Mouse (Mus musculus) CH12.LX (cell line): ENCODE results near the gene Cdk14. TPM values are rescaled to one million over a fixed set of nuclear protein-coding genes. Genes with fewer than 3 reads are reported as not detected.

ENCODE experiments used
- DNase-seq: peaks from one replicate; pipeline ENCODE4 v3.0.0-alpha.2; 2013; ENCODE audit errors: extremely low read depth
- H3K27ac ChIP-seq: 2 replicates; pipeline ENCODE4 v1.5.1; 2012; ENCODE audit warnings: low read depth, mild to moderate bottlenecking, control low read depth, moderate library complexity; ENCODE audit not compliant: insufficient read depth
- H3K27me3 ChIP-seq: replicated peaks from 2 replicates; pipeline ENCODE3; 2012; ENCODE audit warnings: inconsistent platforms
- H3K36me3 ChIP-seq, 2 experiments: replicated peaks in 1 of 2; 2 replicates each; pipeline versions ENCODE3 to v1.6.1; 2012; ENCODE audit warnings: inconsistent platforms in 1 of 2, low read length in 1 of 2, mild to moderate bottlenecking in 1 of 2, mixed read lengths in 1 of 2, moderate library complexity in 1 of 2; ENCODE audit not compliant: control insufficient read depth in 1 of 2, insufficient read depth in 1 of 2
- H3K4me1 ChIP-seq, 2 experiments: 2 replicates each; pipeline ENCODE4 v1.6.1; 2012; ENCODE audit warnings: inconsistent platforms in 1 of 2, moderate library complexity in 1 of 2; ENCODE audit not compliant: insufficient read depth in 2 of 2, control insufficient read depth in 1 of 2
- H3K4me2 ChIP-seq: 2 replicates; pipeline ENCODE4 v1.6.1; 2012; ENCODE audit warnings: low read depth, mild to moderate bottlenecking, control low read depth; ENCODE audit not compliant: poor library complexity, insufficient read depth, severe bottlenecking
- H3K4me3 ChIP-seq, 3 experiments: fragments of 150-350 bp in 1 of 3; sonication (generic) in 1 of 3; replicated peaks in 1 of 3; 2 replicates each; pipeline versions ENCODE3 to v1.5.1; 2011 to 2012; ENCODE audit warnings: low read depth in 2 of 3, low read length in 2 of 3, mild to moderate bottlenecking in 2 of 3, moderate library complexity in 2 of 3, control low read depth in 1 of 3, improper control_type of control experiment in 1 of 3, inconsistent platforms in 1 of 3, mixed read lengths in 1 of 3; ENCODE audit not compliant: poor library complexity in 1 of 3
- H3K79me2 ChIP-seq: replicated peaks from 2 replicates; pipeline ENCODE4 v1.6.1; 2012; ENCODE audit warnings: mild to moderate bottlenecking, moderate library complexity; ENCODE audit not compliant: control insufficient read depth, poor library complexity, insufficient read depth, severe bottlenecking; ENCODE audit errors: extremely low read depth
- H3K9ac ChIP-seq: 2 replicates; pipeline ENCODE4 v1.6.1; 2012; ENCODE audit warnings: low read depth, mild to moderate bottlenecking, control low read depth, moderate library complexity; ENCODE audit not compliant: insufficient read depth
- H3K9me3 ChIP-seq: replicated peaks from 2 replicates; pipeline ENCODE3; 2012; ENCODE audit warnings: low read length, inconsistent platforms, mixed read lengths
- BHLHE40 ChIP-seq: IDR thresholded peaks from 2 replicates; pipeline ENCODE4 v1.6.1; 2011; ENCODE audit warnings: mild to moderate bottlenecking, low read depth, low read length, improper control_type of control experiment
- CHD1 ChIP-seq: IDR thresholded peaks from 2 replicates; pipeline ENCODE4 v1.6.1; 2012; ENCODE audit warnings: low read depth, low read length, improper control_type of control experiment, inconsistent platforms
- CHD2 ChIP-seq: IDR thresholded peaks from 2 replicates; pipeline ENCODE4 v1.6.1; 2011; ENCODE audit warnings: low read length, improper control_type of control experiment
- CTCF ChIP-seq, 2 experiments: IDR thresholded peaks in 1 of 2; conservative IDR thresholded peaks in 1 of 2; 2 replicates each; pipeline ENCODE4 v1.5.1; 2011 to 2012; ENCODE audit warnings: low read depth in 2 of 2, low read length in 2 of 2, improper control_type of control experiment in 1 of 2, inconsistent platforms in 1 of 2, mild to moderate bottlenecking in 1 of 2, moderate library complexity in 1 of 2
- E2F4 ChIP-seq: IDR thresholded peaks from 2 replicates; pipeline ENCODE4 v1.6.1; 2011; ENCODE audit warnings: low read depth, low read length, improper control_type of control experiment; ENCODE audit not compliant: insufficient replicate concordance
- ELF1 ChIP-seq: IDR thresholded peaks from 2 replicates; pipeline ENCODE4 v1.6.1; 2014; ENCODE audit warnings: low read depth, mild to moderate bottlenecking, inconsistent platforms, low read length, improper control_type of control experiment
- EP300 ChIP-seq: IDR thresholded peaks from 2 replicates; pipeline ENCODE4 v1.6.1; 2011; ENCODE audit warnings: low read length, improper control_type of control experiment
- ETS1 ChIP-seq: conservative IDR thresholded peaks from 2 replicates; pipeline ENCODE4 v1.6.1; 2012; ENCODE audit warnings: low read depth, mild to moderate bottlenecking, inconsistent platforms, low read length, improper control_type of control experiment, moderate library complexity
- HCFC1 ChIP-seq: IDR thresholded peaks from 2 replicates; pipeline ENCODE4 v1.6.1; 2012; ENCODE audit warnings: low read depth, mild to moderate bottlenecking, inconsistent platforms, low read length, improper control_type of control experiment
- IRF4 ChIP-seq: IDR thresholded peaks from 2 replicates; pipeline ENCODE4 v1.6.1; 2014; ENCODE audit warnings: low read depth, mild to moderate bottlenecking, inconsistent platforms, low read length, improper control_type of control experiment
- JUN ChIP-seq: IDR thresholded peaks from 2 replicates; pipeline ENCODE4 v1.6.1; 2011; ENCODE audit warnings: low read depth, mild to moderate bottlenecking, low read length, improper control_type of control experiment, moderate library complexity; ENCODE audit not compliant: insufficient read depth
- JUND ChIP-seq: conservative IDR thresholded peaks from 2 replicates; pipeline ENCODE4 v1.6.1; 2011; ENCODE audit warnings: low read depth, low read length, improper control_type of control experiment
- MAFK ChIP-seq: IDR thresholded peaks from 2 replicates; pipeline ENCODE4 v1.6.1; 2011; ENCODE audit warnings: low read length, improper control_type of control experiment; ENCODE audit not compliant: insufficient replicate concordance
- MAX ChIP-seq: IDR thresholded peaks from 2 replicates; pipeline ENCODE4 v1.6.1; 2011; ENCODE audit warnings: low read length, improper control_type of control experiment
- MAZ ChIP-seq: IDR thresholded peaks from 2 replicates; pipeline ENCODE4 v1.6.1; 2012; ENCODE audit warnings: low read depth, mild to moderate bottlenecking, inconsistent platforms, low read length, improper control_type of control experiment, moderate library complexity
- MEF2A ChIP-seq: IDR thresholded peaks from 2 replicates; pipeline ENCODE4 v1.6.1; 2014; ENCODE audit warnings: low read depth, mild to moderate bottlenecking, inconsistent platforms, low read length, improper control_type of control experiment, borderline replicate concordance
- MYC ChIP-seq: IDR thresholded peaks from 2 replicates; pipeline ENCODE4 v1.6.1; 2011; ENCODE audit warnings: low read depth, mild to moderate bottlenecking, improper control_type of control experiment, low read length
- NRF1 ChIP-seq: IDR thresholded peaks from 2 replicates; pipeline ENCODE4 v1.6.1; 2014; ENCODE audit warnings: low read depth, mild to moderate bottlenecking, inconsistent platforms, low read length, improper control_type of control experiment, moderate library complexity
- PAX5 ChIP-seq: IDR thresholded peaks from 2 replicates; pipeline ENCODE4 v1.6.1; 2012; ENCODE audit warnings: low read length, inconsistent platforms, mixed read lengths
- POLR2A ChIP-seq: IDR thresholded peaks from 2 replicates; pipeline ENCODE4 v1.6.1; 2011; ENCODE audit warnings: low read depth, mild to moderate bottlenecking, improper control_type of control experiment, low read length
- RAD21 ChIP-seq: IDR thresholded peaks from 2 replicates; pipeline ENCODE4 v1.6.1; 2011; ENCODE audit warnings: low read depth, mild to moderate bottlenecking, low read length, improper control_type of control experiment, moderate library complexity
- SIN3A ChIP-seq: IDR thresholded peaks from 2 replicates; pipeline ENCODE4 v1.6.1; 2012; ENCODE audit warnings: low read length, improper control_type of control experiment, inconsistent platforms
- TBP ChIP-seq: conservative IDR thresholded peaks from 2 replicates; pipeline ENCODE4 v1.6.1; 2011; ENCODE audit warnings: low read depth, low read length, improper control_type of control experiment
- TCF12 ChIP-seq: IDR thresholded peaks from 2 replicates; pipeline ENCODE4 v1.6.1; 2014; ENCODE audit warnings: low read depth, mild to moderate bottlenecking, inconsistent platforms, low read length, improper control_type of control experiment
- UBTF ChIP-seq: IDR thresholded peaks from 2 replicates; pipeline ENCODE4 v1.6.1; 2012; ENCODE audit warnings: low read depth, mild to moderate bottlenecking, inconsistent platforms, low read length, improper control_type of control experiment, moderate library complexity
- USF1 ChIP-seq: IDR thresholded peaks from 2 replicates; pipeline ENCODE4 v1.6.1; 2014; ENCODE audit warnings: low read depth, mild to moderate bottlenecking, inconsistent platforms, low read length, improper control_type of control experiment
- ZC3H11A ChIP-seq: IDR thresholded peaks from 2 replicates; pipeline ENCODE4 v1.6.1; 2012; ENCODE audit warnings: low read depth, mild to moderate bottlenecking, inconsistent platforms, low read length, improper control_type of control experiment
- ZMIZ1 ChIP-seq: IDR thresholded peaks from 2 replicates; pipeline ENCODE4 v1.6.1; 2012; ENCODE audit warnings: low read depth, mild to moderate bottlenecking, inconsistent platforms, low read length, improper control_type of control experiment
- ZNF384 ChIP-seq: IDR thresholded peaks from 2 replicates; pipeline ENCODE4 v1.6.1; 2012; ENCODE audit warnings: low read depth, low read length, improper control_type of control experiment, inconsistent platforms
- dilution Hi-C: fragments of 300-500 bp; cut with MboI; formaldehyde crosslinking; loops from 2 replicates; pipeline ENCODE4 v1.14.3; 2020; ENCODE audit warnings: low sequenced_read_pairs; ENCODE audit not compliant: extremely low pct_unique_long_range_greater_than_20kb, extremely low pct_ligation_motif_present
- in situ Hi-C: fragments of 300-500 bp; cut with MboI; formaldehyde crosslinking; loops from 3 replicates; pipeline ENCODE4 v1.14.3; 2019; ENCODE audit warnings: low sequenced_read_pairs, low pct_ligation_motif_present, low pct_unique_long_range_greater_than_20kb, mixed read lengths
- polyA plus RNA-seq: library from polyadenylated mRNA; unstranded; fragments of >175 nt; gene quantifications from 2 replicates; pipeline ENCODE4 v1.2.1, GENCODE M21; 2012; ENCODE audit warnings: low read depth; ENCODE audit not compliant: insufficient read length
- total RNA-seq, 2 experiments: library from RNA; depleted of rRNA; stranded (reverse); fragments of 300-350 nt in 1 of 2; fragments of >200 nt in 1 of 2; gene quantifications; 2 replicates each; pipeline ENCODE4 v1.2.3; 2012 to 2014

Gene Cdk14
- total and polyA plus RNA-seq, 3 experiments: 3.7 to 12.0 (median 8.9) TPM

DNA sequence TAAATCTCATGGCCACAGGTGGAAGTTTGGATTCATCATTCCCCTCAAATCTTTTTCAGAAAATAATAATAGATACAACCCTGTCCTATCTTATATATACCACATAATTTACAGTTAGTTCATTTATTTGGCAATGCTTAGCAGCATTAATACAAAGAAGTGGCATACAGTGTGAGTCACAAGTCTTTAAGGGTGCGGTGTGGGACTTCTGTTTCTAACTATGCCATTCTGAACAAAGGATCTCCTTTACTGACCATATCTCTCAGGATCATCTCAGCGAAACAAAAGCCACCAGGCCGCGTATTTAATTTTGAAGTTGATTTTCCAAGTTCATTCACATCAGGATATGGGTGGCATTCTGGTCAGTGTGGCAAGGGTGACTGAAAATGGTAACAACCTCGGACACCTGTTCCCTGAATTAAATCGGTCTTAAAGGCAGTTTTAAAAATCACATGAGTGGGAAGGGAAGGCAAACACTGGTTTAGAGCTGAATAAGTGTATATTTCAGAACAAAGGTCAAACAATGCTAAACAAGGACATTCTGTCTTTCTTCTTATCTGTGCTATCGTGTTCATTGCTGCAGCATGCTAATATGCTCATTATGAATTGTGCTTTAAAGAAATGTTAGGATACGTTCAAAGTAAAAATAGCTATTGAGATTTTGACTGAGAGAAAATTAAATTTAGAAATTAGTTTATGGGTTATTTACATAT lies 127.1 kb downstream of the Cdk14 start:
- in situ Hi-C loops: no loop called here
- Histone ChIP-seq H3K27me3 (no peaks in the 10 kb centered on the region), H3K27ac (no peak overlapping the region), H3K36me3 (no peaks in the 10 kb centered on the region), H3K9me3 (no peaks in the 10 kb centered on the region), H3K4me2 (no peak overlapping the region), H3K4me1 (peaks cover 2 to 8% of the 10 kb centered on the region in 2 experiments; a peak in 2 of 4 replicates), H3K9ac (no peak overlapping the region), H3K4me3 (no peak overlapping the region), H3K79me2 (no peaks in the 10 kb centered on the region)
- TF ChIP-seq RAD21 (no peak), ELF1 (no peak), ZMIZ1 (no peak), MAX (no peak), SIN3A (no peak), POLR2A (no peak), HCFC1 (no peak), ZNF384 (no peak), MAZ (no peak), TCF12 (no peak), MEF2A (no peak), E2F4 (no peak), PAX5 (no peak), MAFK (no peak), JUN (no peak), CHD1 (no peak), IRF4 (no peak), USF1 (no peak)
- DNase-seq: no peak
- dilution Hi-C loops: no loop called here

DNA sequence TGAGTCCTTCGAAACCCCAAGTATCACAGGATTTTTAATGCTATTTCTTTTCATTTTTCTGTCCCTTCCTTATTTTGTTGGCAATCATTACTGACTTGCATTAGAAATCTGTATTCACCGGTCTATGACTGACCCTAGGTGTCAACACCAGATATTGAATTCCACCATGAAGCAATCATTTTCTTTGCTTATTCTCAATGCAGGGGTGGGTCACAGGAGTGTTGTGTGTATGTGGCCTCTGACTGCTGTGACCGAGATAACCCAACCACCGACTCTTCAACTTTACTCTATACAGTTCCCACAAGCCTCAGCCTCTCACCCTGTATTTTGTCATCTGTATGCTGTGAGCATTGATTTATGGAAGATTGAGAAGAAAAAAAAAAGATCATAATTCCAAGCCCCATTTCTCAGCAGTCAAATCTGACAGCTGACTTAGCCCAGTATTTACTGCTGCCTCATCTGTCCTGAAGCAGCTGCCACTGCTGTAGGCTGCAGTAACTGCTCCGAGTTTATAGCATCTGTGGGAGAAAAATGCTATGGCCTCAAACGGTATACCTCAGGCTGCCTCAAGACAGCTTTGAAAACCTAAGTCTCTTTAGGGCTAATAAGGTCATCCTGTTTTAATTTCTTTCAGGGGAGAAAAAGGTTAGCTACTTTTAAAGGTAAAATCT lies 128.7 kb downstream of the Cdk14 start:
- dilution Hi-C loops (no loop called here), in situ Hi-C loops (no loop called here)
- no peak for TF ChIP-seq SIN3A
- TF ChIP-seq MAX: no peak
- no peak for TF ChIP-seq IRF4
- TF ChIP-seq PAX5: no peak
- no peak for TF ChIP-seq TBP
- no peak for TF ChIP-seq E2F4
- TF ChIP-seq CTCF (conservative IDR thresholded peaks at IDR 0.05 in 1 of 2, IDR thresholded peaks at IDR 0.05 in 1 of 2; ENCODE audit: low read depth in 2 of 2, low read length in 2 of 2): no peak
- TF ChIP-seq JUND: no peak
- TF ChIP-seq BHLHE40: no peak
- no peak for TF ChIP-seq USF1
- no peak for TF ChIP-seq ZMIZ1
- no peak for TF ChIP-seq ZC3H11A
- TF ChIP-seq CHD2: no peak
- no peak for TF ChIP-seq MYC
- no peak for TF ChIP-seq MEF2A
- no peak for TF ChIP-seq UBTF
- no peak for TF ChIP-seq ETS1
- TF ChIP-seq NRF1: no peak
- TF ChIP-seq EP300: no peak
- TF ChIP-seq, all 38 proteins: peak for 0

More for the DNA sequence above, 128.7 kb downstream of the Cdk14 start:
- Histone ChIP-seq H3K4me2 (no peak overlapping the region), H3K9me3 (peaks cover 3% of the 10 kb centered on the region), H3K4me3 (no peak overlapping the region), H3K79me2 (no peaks in the 10 kb centered on the region), H3K9ac (no peak overlapping the region), H3K27ac (no peak overlapping the region), H3K27me3 (no peaks in the 10 kb centered on the region), H3K36me3 (no peaks in the 10 kb centered on the region), H3K4me1 (peaks cover 2 to 16% of the 10 kb centered on the region in 2 experiments; a peak in 2 of 4 replicates)
- DNase-seq: no peak
